Mouse (Mus musculus): ENCODE measurements around the gene Hist1h3f. TPM values are rescaled to one million over a fixed set of nuclear protein-coding genes. Genes with fewer than 3 reads are reported as not detected.
"Not testable (repeated sequence)": the region's sequence is repeated elsewhere in the genome, so short reads cannot be mapped to it uniquely, and the experiment has no call there.

Gene Hist1h3f
- polyA plus RNA-seq, 1 experiment from 2014 or later, result 0.21 TPM

GRCm38 (mm10) chr13:23573898-23574524 is 30.2 kb downstream of the Hist1h3f start, which contains the start of the genes Hist1h2bf and Hist1h2ad:
Gene Hist1h2bf (minus strand): TSS chr13:23574196.
Gene Hist1h2ad (plus strand): TSS chr13:23574381.
- not testable (repeated sequence) for H3K36me3 ChIP-seq, H3K9me3 ChIP-seq, H3K27me3 ChIP-seq
- Histone ChIP-seq H3K4me2 (peak within 1 kb of the TSS; percentile 58), H3K4me3 (peak within 1 kb of the TSS; percentile 43), H3K27ac (replicated peaks) (peak within 1 kb of the TSS; percentile 87), H3K9ac (peak within 1 kb of the TSS; percentile 29; the same call in 1 of the 2 replicates), H3K4me1 (replicated peaks) (peaks cover 41% of the 10 kb centered on the region)
- ATAC-seq (ENCODE audit: low FRiP score, low read depth), result peak; percentile 93
- under 1% methylated on average over 42 of the region's 42 CpGs for WGBS

- Histone ChIP-seq H3K4me3 (peak overlapping the region; percentile 43), H3K4me1 (replicated peaks) (peaks cover 39% of the 10 kb centered on the region), H3K27ac (replicated peaks) (peak overlapping the region; percentile 87), H3K4me2 (peak overlapping the region; percentile 58)
- not testable (repeated sequence) for H3K36me3 ChIP-seq; H3K9ac ChIP-seq; H3K27me3 ChIP-seq; ATAC-seq (ENCODE audit: low FRiP score, low read depth); H3K9me3 ChIP-seq
- under 1% methylated on average over 7 of the region's 39 CpGs for WGBS
Observed at GRCm38 (mm10) chr13:23574546-23575170, 30.8 kb downstream of the Hist1h3f start.

- Histone ChIP-seq H3K4me3 (peak within 1 kb of the TSS; percentile 43), H3K9me3 (no peaks in the 10 kb centered on the region), H3K9ac (peak within 1 kb of the TSS; percentile 53; the same call in 1 of the 2 replicates), H3K27ac (replicated peaks) (peak within 1 kb of the TSS; percentile 82), H3K4me2 (peak within 1 kb of the TSS; percentile 58), H3K36me3 (no peaks in the 10 kb centered on the region), H3K27me3 (no peaks in the 10 kb centered on the region), H3K4me1 (replicated peaks) (peaks cover 34% of the 10 kb centered on the region)
- peak; percentile 62 for ATAC-seq (ENCODE audit: low FRiP score, low read depth)
- under 1% methylated on average over 18 of the region's 18 CpGs for WGBS
Observed at GRCm38 (mm10) chr13:23575271-23575851, 31.5 kb downstream of the Hist1h3f start, which contains the start of gene Hist1h3d. Gene Hist1h3d (plus strand): TSS chr13:23575763.

GRCm38 (mm10) chr13:23575864-23576313 is 32.0 kb downstream of the Hist1h3f start:
- not testable (repeated sequence) for H3K27me3 ChIP-seq; H3K36me3 ChIP-seq; ATAC-seq (ENCODE audit: low FRiP score, low read depth); H3K9me3 ChIP-seq
- Histone ChIP-seq H3K9ac (peak overlapping the region; percentile 53; the same call in 1 of the 2 replicates), H3K4me1 (replicated peaks) (peaks cover 35% of the 10 kb centered on the region), H3K27ac (replicated peaks) (peak overlapping the region; percentile 79), H3K4me2 (peak overlapping the region; percentile 58), H3K4me3 (peak overlapping the region; percentile 43)
- WGBS, result 2% methylated on average over 13 of the region's 40 CpGs

- H3K27me3 ChIP-seq, result no peaks in the 10 kb centered on the region
- no peaks in the 10 kb centered on the region for H3K9me3 ChIP-seq
- peak overlapping the region; percentile 43 for H3K4me3 ChIP-seq
- no peaks in the 10 kb centered on the region for H3K36me3 ChIP-seq
- peak overlapping the region; percentile 53; the same call in 1 of the 2 replicates for H3K9ac ChIP-seq
- peaks cover 37% of the 10 kb centered on the region for H3K4me1 ChIP-seq (replicated peaks)
- H3K4me2 ChIP-seq, result peak overlapping the region; percentile 58
- ATAC-seq (ENCODE audit: low FRiP score, low read depth), result no peak
- WGBS, result 9% methylated on average over 7 of the region's 7 CpGs
- peak overlapping the region; percentile 79 for H3K27ac ChIP-seq (replicated peaks)
Observed at GRCm38 (mm10) chr13:23576351-23576881, 32.6 kb downstream of the Hist1h3f start.

- no peaks in the 10 kb centered on the region for H3K27me3 ChIP-seq
- H3K9ac ChIP-seq, result 0 out of 2 replicates have a peak overlapping the region, but pooled peaks have one; percentile 16
- WGBS, result 51% methylated on average over 6 of the region's 6 CpGs
- H3K4me3 ChIP-seq, result peak overlapping the region; percentile 43; the same call in 1 of the 2 replicates
- H3K4me2 ChIP-seq, result peak overlapping the region; percentile 58
- H3K4me1 ChIP-seq (replicated peaks), result peaks cover 37% of the 10 kb centered on the region
- peak overlapping the region; percentile 79; the same call in 1 of the 2 replicates for H3K27ac ChIP-seq (replicated peaks)
- no peaks in the 10 kb centered on the region for H3K36me3 ChIP-seq
- H3K9me3 ChIP-seq, result no peaks in the 10 kb centered on the region
- ATAC-seq (ENCODE audit: low FRiP score, low read depth), result no peak
Observed at GRCm38 (mm10) chr13:23576906-23577639, 33.2 kb downstream of the Hist1h3f start.

GRCm38 (mm10) chr13:23577835-23578234 is 34.0 kb downstream of the Hist1h3f start:
- Histone ChIP-seq H3K27ac (replicated peaks) (no peak overlapping the region), H3K9me3 (no peaks in the 10 kb centered on the region), H3K4me3 (no peak overlapping the region), H3K27me3 (no peaks in the 10 kb centered on the region), H3K4me1 (replicated peaks) (peaks cover 37% of the 10 kb centered on the region), H3K4me2 (no peak overlapping the region), H3K9ac (no peak overlapping the region), H3K36me3 (no peaks in the 10 kb centered on the region)
- WGBS, result 92% methylated on average over 1 of the region's 1 CpGs
- ATAC-seq (ENCODE audit: low FRiP score, low read depth), result no peak

- WGBS, result under 1% methylated on average over 43 of the region's 43 CpGs
- Histone ChIP-seq H3K27me3 (no peaks in the 10 kb centered on the region), H3K4me2 (peak within 1 kb of the TSS; percentile 81), H3K9ac (peak within 1 kb of the TSS; percentile 48), H3K4me1 (replicated peaks) (peaks cover 39% of the 10 kb centered on the region), H3K27ac (replicated peaks) (peak within 1 kb of the TSS; percentile 80), H3K4me3 (peak within 1 kb of the TSS; percentile 53), H3K9me3 (no peaks in the 10 kb centered on the region), H3K36me3 (no peaks in the 10 kb centered on the region)
- ATAC-seq (ENCODE audit: low FRiP score, low read depth), result peak; percentile 95
Observed at GRCm38 (mm10) chr13:23581408-23582218, 37.8 kb downstream of the Hist1h3f start, which contains the start of gene Hist1h4d. Gene Hist1h4d (plus strand): TSS chr13:23581598.

GRCm38 (mm10) chr13:23582219-23583056 is 38.6 kb downstream of the Hist1h3f start:
- WGBS, result 8% methylated on average over 6 of the region's 6 CpGs
- Histone ChIP-seq H3K4me3 (peak overlapping the region; percentile 53), H3K27ac (replicated peaks) (peak overlapping the region; percentile 80), H3K27me3 (no peaks in the 10 kb centered on the region), H3K9me3 (no peaks in the 10 kb centered on the region), H3K9ac (peak overlapping the region; percentile 48), H3K4me1 (replicated peaks) (peaks cover 38% of the 10 kb centered on the region), H3K4me2 (peak overlapping the region; percentile 81), H3K36me3 (no peaks in the 10 kb centered on the region)
- ATAC-seq (ENCODE audit: low FRiP score, low read depth), result no peak

- Histone ChIP-seq H3K9me3 (no peaks in the 10 kb centered on the region), H3K27me3 (no peaks in the 10 kb centered on the region), H3K4me3 (no peak overlapping the region), H3K4me1 (replicated peaks) (peaks cover 38% of the 10 kb centered on the region), H3K4me2 (no peak overlapping the region), H3K27ac (replicated peaks) (no peak overlapping the region; the same call in 1 of the 2 replicates), H3K9ac (no peak overlapping the region), H3K36me3 (no peaks in the 10 kb centered on the region)
- no peak for ATAC-seq (ENCODE audit: low FRiP score, low read depth)
Observed at GRCm38 (mm10) chr13:23583387-23584068, 39.7 kb downstream of the Hist1h3f start.
